Mouse (Mus musculus) intestine, postnatal 0 days (tissue): ENCODE measurements around the gene Sgo2a. TPM values are rescaled to one million over a fixed set of nuclear protein-coding genes. Genes with fewer than 3 reads are reported as not detected.

Experiments
- ATAC-seq: fragments of 200-750 bp; cut with Nextera tagmentation; 2 replicates; pipeline ENCODE4 v1.8.0; 2017; ENCODE audit warnings: mild to moderate bottlenecking, moderate TSS enrichment, moderate library complexity
- H3K27ac ChIP-seq: fragments of 300-500 bp; sonication (generic); 2 replicates; pipeline ENCODE4 v1.5.1; 2014; ENCODE audit warnings: mild to moderate bottlenecking, low read depth, low read length, moderate library complexity
- H3K27me3 ChIP-seq: fragments of 300-500 bp; sonication (generic); replicated peaks from 2 replicates; pipeline ENCODE4 v1.6.1; 2014; ENCODE audit warnings: low read length, mixed read lengths; ENCODE audit not compliant: control insufficient read depth, insufficient read depth
- H3K36me3 ChIP-seq: fragments of 300-500 bp; sonication (generic); 2 replicates; pipeline ENCODE4 v1.6.1; 2014; ENCODE audit warnings: mild to moderate bottlenecking, moderate library complexity; ENCODE audit not compliant: control insufficient read depth, insufficient read depth
- H3K4me1 ChIP-seq: fragments of 300-500 bp; sonication (generic); replicated peaks from 2 replicates; pipeline ENCODE4 v1.6.1; 2014; ENCODE audit warnings: antibody characterized with exemption, low read length, mixed read lengths; ENCODE audit not compliant: control insufficient read depth, insufficient read depth
- H3K4me2 ChIP-seq: fragments of 300-500 bp; sonication (generic); replicated peaks from 2 replicates; pipeline ENCODE4 v1.6.1; 2014; ENCODE audit warnings: low read depth, mild to moderate bottlenecking, moderate library complexity
- H3K4me3 ChIP-seq: fragments of 300-500 bp; sonication (generic); 2 replicates; pipeline ENCODE4 v1.5.1; 2014; ENCODE audit warnings: low read depth, low read length
- H3K9ac ChIP-seq: fragments of 300-500 bp; sonication (generic); 2 replicates; pipeline ENCODE4 v1.6.1; 2014; ENCODE audit warnings: mild to moderate bottlenecking, low read depth, low read length
- H3K9me3 ChIP-seq: fragments of 300-500 bp; sonication (generic); 2 replicates; pipeline ENCODE4 v1.6.1; 2016; ENCODE audit warnings: mixed run types; ENCODE audit not compliant: control insufficient read depth
- CTCF ChIP-seq: sonication (generic); IDR thresholded peaks from 2 replicates; pipeline ENCODE4 v1.5.1; 2016; ENCODE audit warnings: low read depth, mild to moderate bottlenecking, control low read depth, antibody characterized with exemption, moderate library complexity
- WGBS: fragments of 180-500 bp; shearing (Covaris S2); extraction: QIAGEN DNeasy Blood & Tissue Kit; methylation state at CpG from one replicate; pipeline ENCODE4 v1.1.7; 2014; 5-methylcytosine and 5-hydroxymethylcytosine counted together
- polyA plus RNA-seq: library from polyadenylated mRNA; unstranded; fragments of >200 nt; fragmentation: Nextera tagmentation; extraction: Ambion mirVana; gene quantifications from 2 replicates; pipeline ENCODE4 v1.2.1, GENCODE M21; 2015

Sgo2a gene
- polyA plus RNA-seq, 1 experiment from 2014 or later, result 4.4 TPM

GRCm38 (mm10) chr1:58046721-58047290 is 51.0 kb downstream of the Sgo2a start:
- TF ChIP-seq CTCF, result no peak
- Histone ChIP-seq H3K4me1 (no peaks in the 10 kb centered on the region), H3K4me3 (no peak overlapping the region), H3K27me3 (no peaks in the 10 kb centered on the region), H3K9ac (no peak overlapping the region), H3K36me3 (no peaks in the 10 kb centered on the region), H3K9me3 (no peaks in the 10 kb centered on the region), H3K27ac (no peak overlapping the region), H3K4me2 (no peak overlapping the region)
- 70% methylated on average over 3 of the region's 3 CpGs for whole genome bisulfite sequencing
- no peak for ATAC-seq

GRCm38 (mm10) chr1:58049126-58049525 is 53.4 kb downstream of the Sgo2a start:
- H3K9ac ChIP-seq, result no peak overlapping the region
- H3K4me3 ChIP-seq, result no peak overlapping the region
- ATAC-seq, result no peak
- no peaks in the 10 kb centered on the region for H3K9me3 ChIP-seq
- WGBS, result 88% methylated on average over 5 of the region's 5 CpGs
- no peaks in the 10 kb centered on the region for H3K36me3 ChIP-seq
- H3K4me2 ChIP-seq, result no peak overlapping the region
- H3K27ac ChIP-seq, result no peak overlapping the region
- no peaks in the 10 kb centered on the region for H3K4me1 ChIP-seq
- no peak for TF ChIP-seq CTCF
- no peaks in the 10 kb centered on the region for H3K27me3 ChIP-seq

GRCm38 (mm10) chr1:58055598-58055997 is 59.8 kb downstream of the Sgo2a start:
- Histone ChIP-seq H3K4me2 (no peak overlapping the region), H3K4me3 (no peak overlapping the region), H3K9me3 (no peaks in the 10 kb centered on the region), H3K9ac (no peak overlapping the region), H3K27me3 (no peaks in the 10 kb centered on the region), H3K36me3 (no peaks in the 10 kb centered on the region), H3K27ac (no peak overlapping the region), H3K4me1 (no peaks in the 10 kb centered on the region)
- TF ChIP-seq CTCF, result no peak
- no peak for ATAC-seq
- 89% methylated on average over 11 of the region's 11 CpGs for WGBS

- H3K36me3 ChIP-seq, result no peaks in the 10 kb centered on the region
- ATAC-seq, result no peak
- no peak overlapping the region for H3K9ac ChIP-seq
- no peaks in the 10 kb centered on the region for H3K9me3 ChIP-seq
- H3K4me1 ChIP-seq, result no peaks in the 10 kb centered on the region
- no peak overlapping the region for H3K27ac ChIP-seq
- no peak overlapping the region for H3K4me3 ChIP-seq
- H3K4me2 ChIP-seq, result no peak overlapping the region
- TF ChIP-seq CTCF, result no peak
- no peaks in the 10 kb centered on the region for H3K27me3 ChIP-seq
- WGBS, result 69% methylated on average over 13 of the region's 13 CpGs
Observed at GRCm38 (mm10) chr1:58056074-58056807, 60.5 kb downstream of the Sgo2a start.

- H3K27me3 ChIP-seq, result no peaks in the 10 kb centered on the region
- H3K4me1 ChIP-seq, result no peaks in the 10 kb centered on the region
- TF ChIP-seq CTCF, result no peak
- H3K4me3 ChIP-seq, result no peak overlapping the region
- WGBS, result 66% methylated on average over 11 of the region's 11 CpGs
- no peak overlapping the region for H3K9ac ChIP-seq
- no peak for ATAC-seq
- no peak overlapping the region for H3K4me2 ChIP-seq
- H3K9me3 ChIP-seq, result no peaks in the 10 kb centered on the region
- H3K27ac ChIP-seq, result no peak overlapping the region
- H3K36me3 ChIP-seq, result no peaks in the 10 kb centered on the region
Observed at GRCm38 (mm10) chr1:58056939-58057338, 61.2 kb downstream of the Sgo2a start.

GRCm38 (mm10) chr1:58058846-58059245 is 63.1 kb downstream of the Sgo2a start:
- ATAC-seq, result no peak
- H3K4me3 ChIP-seq, result no peak overlapping the region
- no peak overlapping the region for H3K4me2 ChIP-seq
- H3K27ac ChIP-seq, result no peak overlapping the region
- H3K9me3 ChIP-seq, result no peaks in the 10 kb centered on the region
- 94% methylated on average over 4 of the region's 4 CpGs for WGBS
- no peaks in the 10 kb centered on the region for H3K36me3 ChIP-seq
- H3K4me1 ChIP-seq, result no peaks in the 10 kb centered on the region
- no peak for TF ChIP-seq CTCF
- H3K27me3 ChIP-seq, result no peaks in the 10 kb centered on the region
- no peak overlapping the region for H3K9ac ChIP-seq
